8 mouse cellular contexts compared by ENCODE assay signal in the genomic region with DNA sequence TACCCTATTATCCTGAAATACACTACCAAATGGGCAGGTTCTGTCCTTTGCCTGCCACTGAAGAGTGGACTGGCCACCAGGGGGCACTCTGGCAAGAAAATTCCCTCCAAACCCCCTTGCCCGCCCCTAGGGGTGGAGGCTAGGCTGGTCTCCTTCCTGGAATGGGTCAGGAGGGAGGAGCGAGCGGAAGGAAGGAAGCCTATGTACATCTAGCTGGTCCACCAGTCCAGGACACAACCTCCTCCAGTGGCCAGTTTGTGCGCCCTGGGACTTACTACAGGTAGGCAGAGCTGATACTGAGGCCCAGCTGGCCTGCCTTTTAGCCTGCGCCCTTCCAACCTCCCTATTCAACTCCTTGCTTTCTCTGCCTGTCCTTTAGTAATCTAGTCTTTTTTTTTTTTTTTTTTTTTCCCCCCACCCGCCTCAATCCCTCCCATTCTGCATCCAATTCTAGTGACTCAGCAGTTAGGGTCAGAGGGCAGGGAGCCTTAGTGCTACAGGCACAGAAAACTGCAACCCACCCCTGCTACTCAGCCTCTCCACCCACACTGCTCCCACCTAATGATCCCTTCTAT. TPM values are rescaled to one million over a fixed set of nuclear protein-coding genes. Genes with fewer than 3 reads are reported as not detected.
DNase-seq lines count a peak whose midpoint lies in the region; ATAC-seq and TF ChIP-seq lines count a peak whose summit lies in the region.

A gene (plus strand): TSS at position 170 of the 575 bp plus-strand sequence.

- peak within 1 kb of the TSS; percentile 43 for H3K4me3 ChIP-seq in heart, embryonic 10.5 days
- H3K4me3 ChIP-seq in kidney, embryonic 14.5 days (ENCODE audit: low read length) = peak within 1 kb of the TSS; percentile 5; the same call in 1 of the 2 replicates
- H3K4me3 ChIP-seq in limb, embryonic 14.5 days (replicated peaks; ENCODE audit: low read length) = peak within 1 kb of the TSS; percentile 23; the same call in 1 of the 2 replicates
- no peak within 1 kb of the TSS for H3K4me3 ChIP-seq in midbrain, embryonic 16.5 days (ENCODE audit: low read depth, low read length)
- H3K4me3 ChIP-seq in spleen, adult 2 months (ENCODE audit: extremely low read depth, insufficient read depth, insufficient read length) = peak within 1 kb of the TSS; percentile 23; the same call in 1 of the 2 replicates

- TF ChIP-seq POLR2A in limb, embryonic 14.5 days (IDR thresholded peaks at IDR 0.05; ENCODE audit: borderline replicate concordance, extremely low read depth, insufficient read depth, insufficient read length) = no peak
- TF ChIP-seq POLR2A in spleen, adult 2 months (IDR thresholded peaks at IDR 0.05; ENCODE audit: low read depth, low read length) = no peak

- peak within 1 kb of the TSS; percentile 25; the same call in 1 of the 2 replicates for H3K4me2 ChIP-seq in kidney, embryonic 14.5 days (replicated peaks; ENCODE audit: low read depth, low read length)
- H3K4me2 ChIP-seq in limb, embryonic 14.5 days (replicated peaks; ENCODE audit: low read depth, low read length, severe bottlenecking) = peak within 1 kb of the TSS; percentile 43
- no peak within 1 kb of the TSS; the same call in 1 of the 2 replicates for H3K4me2 ChIP-seq in midbrain, embryonic 16.5 days (ENCODE audit: low read length)

- peak within 1 kb of the TSS; percentile 78 for H3K27ac ChIP-seq in heart, embryonic 10.5 days
- H3K27ac ChIP-seq in kidney, embryonic 14.5 days (ENCODE audit: low read depth, low read length) = peak within 1 kb of the TSS; percentile 33; the same call in 1 of the 2 replicates
- H3K27ac ChIP-seq in limb, embryonic 14.5 days (replicated peaks; ENCODE audit: low read depth, low read length) = no peak within 1 kb of the TSS
- no peak within 1 kb of the TSS for H3K27ac ChIP-seq in midbrain, embryonic 16.5 days (ENCODE audit: low read length)
- H3K27ac ChIP-seq in spleen, adult 2 months (ENCODE audit: insufficient read depth, low read length) = no peak within 1 kb of the TSS

- peaks cover 15% of the 10 kb centered on the region for H3K4me1 ChIP-seq in heart, embryonic 10.5 days
- no peaks in the 10 kb centered on the region for H3K4me1 ChIP-seq in kidney, embryonic 14.5 days (ENCODE audit: control insufficient read depth, insufficient read depth, low read length)
- no peaks in the 10 kb centered on the region for H3K4me1 ChIP-seq in limb, embryonic 14.5 days (ENCODE audit: control insufficient read depth, insufficient read depth, low read length)
- no peaks in the 10 kb centered on the region; the same call in 1 of the 2 replicates for H3K4me1 ChIP-seq in midbrain, embryonic 16.5 days (ENCODE audit: control insufficient read depth, insufficient read depth, low read length)
- no peaks in the 10 kb centered on the region; the same call in 1 of the 2 replicates for H3K4me1 ChIP-seq in spleen, adult 2 months (ENCODE audit: control insufficient read depth, insufficient read depth, insufficient read length)

- no peaks in the 10 kb centered on the region for H3K9me3 ChIP-seq in heart, embryonic 10.5 days
- H3K9me3 ChIP-seq in kidney, embryonic 14.5 days (ENCODE audit: control insufficient read depth, low read length) = no peaks in the 10 kb centered on the region
- H3K9me3 ChIP-seq in limb, embryonic 14.5 days (ENCODE audit: control insufficient read depth, low read length) = no peaks in the 10 kb centered on the region
- no peaks in the 10 kb centered on the region for H3K9me3 ChIP-seq in midbrain, embryonic 16.5 days (replicated peaks; ENCODE audit: control insufficient read depth, low read length, poor library complexity, severe bottlenecking)

- peak; percentile 87 for DNase-seq in B cell, adult 2 months
- peak; percentile 94 for DNase-seq in brain, adult 2 months (ENCODE audit: low read depth, low spot score)
- DNase-seq in heart, embryonic 10.5 days (ENCODE audit: low spot score) = peak; percentile 93
- peak; percentile 91 for DNase-seq in limb, embryonic 14.5 days (ENCODE audit: low spot score)
- DNase-seq in spleen, adult 2 months (ENCODE audit: low read depth in 1 of 2, low spot score in 2 of 2) = peak; percentile 31 to 66

- WGBS in heart, embryonic 10.5 days = 24% methylated on average over 6 of the region's 6 CpGs
- 20% methylated on average over 6 of the region's 6 CpGs for WGBS in kidney, embryonic 14.5 days
- WGBS in limb, embryonic 14.5 days = 34% methylated on average over 6 of the region's 6 CpGs
- 31% methylated on average over 5 of the region's 6 CpGs for WGBS in midbrain, embryonic 16.5 days
- 53% methylated on average over 6 of the region's 6 CpGs for WGBS in spleen, adult 2 months

- peak; percentile 86; the same call in 1 of the 2 replicates for TF ChIP-seq CTCF in spleen, adult 2 months (IDR thresholded peaks at IDR 0.05; ENCODE audit: extremely low read depth, insufficient read depth, insufficient read length, insufficient replicate concordance)

- peak; percentile 48 for ATAC-seq in erythroblast, adult 5-6 weeks (replicated peaks; ENCODE audit: low FRiP score, poor library complexity, severe bottlenecking)
- ATAC-seq in kidney, embryonic 14.5 days (ENCODE audit: low FRiP score, low TSS enrichment) = peak; percentile 86
- ATAC-seq in limb, embryonic 14.5 days (ENCODE audit: low FRiP score, low read depth) = peak; percentile 85
- peak; percentile 79 for ATAC-seq in midbrain, embryonic 16.5 days

- peaks cover 67% of the 10 kb centered on the region for H3K36me3 ChIP-seq in heart, embryonic 10.5 days
- peaks cover 46% of the 10 kb centered on the region for H3K36me3 ChIP-seq in kidney, embryonic 14.5 days (ENCODE audit: control insufficient read depth, insufficient read depth, low read length)
- H3K36me3 ChIP-seq in limb, embryonic 14.5 days (ENCODE audit: control insufficient read depth, insufficient read depth, low read length) = peaks cover 74% of the 10 kb centered on the region
- peaks cover 47% of the 10 kb centered on the region for H3K36me3 ChIP-seq in midbrain, embryonic 16.5 days (ENCODE audit: control insufficient read depth, insufficient read depth, low read length)
- peaks cover 34% of the 10 kb centered on the region for H3K36me3 ChIP-seq in spleen, adult 2 months (ENCODE audit: control insufficient read depth, insufficient read depth, low read length)

- no peaks in the 10 kb centered on the region for H3K27me3 ChIP-seq in heart, embryonic 10.5 days (ENCODE audit: insufficient read depth, poor library complexity, severe bottlenecking)
- no peaks in the 10 kb centered on the region for H3K27me3 ChIP-seq in kidney, embryonic 14.5 days (ENCODE audit: control insufficient read depth, insufficient read depth, low read length)
- no peaks in the 10 kb centered on the region for H3K27me3 ChIP-seq in limb, embryonic 14.5 days (ENCODE audit: control insufficient read depth, insufficient read depth, low read length)
- H3K27me3 ChIP-seq in midbrain, embryonic 16.5 days (ENCODE audit: control insufficient read depth, insufficient read depth, low read depth, low read length) = no peaks in the 10 kb centered on the region
- H3K27me3 ChIP-seq in spleen, adult 2 months (ENCODE audit: control insufficient read depth, insufficient read depth, low read length) = no peaks in the 10 kb centered on the region

- peak within 1 kb of the TSS; percentile 32 for H3K9ac ChIP-seq in kidney, embryonic 14.5 days (ENCODE audit: low read depth, low read length)
- H3K9ac ChIP-seq in limb, embryonic 14.5 days (ENCODE audit: low read depth, low read length, severe bottlenecking) = peak within 1 kb of the TSS; percentile 2; the same call in 1 of the 2 replicates
- no peak within 1 kb of the TSS for H3K9ac ChIP-seq in midbrain, embryonic 16.5 days (ENCODE audit: low read depth, low read length)

RNA-seq across cellular contexts. Expression of the gene that starts here (rescaled TPM):
- 2.7 and 9.2 TPM in 2 replicates for total RNA-seq in erythroblast, adult 5-6 weeks (2015; ENCODE audit: low replicate concordance)
- 3.8 and 4.3 TPM in 2 replicates for total RNA-seq in erythroblast, adult 5-6 weeks (2017; ENCODE audit: low replicate concordance)
- polyA plus RNA-seq in heart, embryonic 10.5 days (2016; fragmentation: Nextera tagmentation; extraction: Ambion mirVana) = 14.9 and 17.1 TPM in 2 replicates
- 18.0 and 18.7 TPM in 2 replicates for polyA plus RNA-seq in kidney, embryonic 14.5 days (2014; fragmentation: Nextera tagmentation; extraction: Ambion mirVana)
- 28.0 and 28.7 TPM in 2 replicates for polyA plus RNA-seq in limb, embryonic 14.5 days (2012; rRNA removed)
- polyA plus RNA-seq in limb, embryonic 14.5 days (2014; fragmentation: Nextera tagmentation; extraction: Ambion mirVana) = 14.3 and 16.5 TPM in 2 replicates
- 8.4 and 10.3 TPM in 2 replicates for polyA plus RNA-seq in midbrain, embryonic 16.5 days (2015; fragmentation: Nextera tagmentation; extraction: Ambion mirVana)
- 22.7 and 23.6 TPM in 2 replicates for polyA plus RNA-seq in spleen, adult 2 months (2012; rRNA removed)

Comparison
In these comparisons a context has a peak if more than half of its experiments do, and no peak if none do; other contexts are left out.
1. H3K27ac ChIP-seq: peak in heart, embryonic 10.5 days (single experiment) and kidney, embryonic 14.5 days (single experiment); none in limb, embryonic 14.5 days (single experiment), midbrain, embryonic 16.5 days (single experiment) and spleen, adult 2 months (single experiment).
2. Peak in every context shown above with its lines, with median percentiles within 50 percentile points of each other: DNase-seq and ATAC-seq.